Mouse (Mus musculus): Measurements from ENCODE around the gene Esp22. TPM values are rescaled to one million over a fixed set of nuclear protein-coding genes. Genes with fewer than 3 reads are reported as not detected.
"Not testable (repeated sequence)": the region's sequence is repeated elsewhere in the genome, so short reads cannot be mapped to it uniquely, and the experiment has no call there.

Gene Esp22
- not detected in 2 replicates for polyA plus RNA-seq (2015; fragmentation: Nextera tagmentation; extraction: Ambion mirVana)

GRCm38 (mm10) chr17:39095034-39095433 lies at the start of gene Esp22:
Gene Esp22, plus strand, starts transcription at chr17:39095334.
- WGBS = 90% methylated on average over 1 of the region's 1 CpGs
- H3K9ac ChIP-seq = no peak within 1 kb of the TSS
- no peak within 1 kb of the TSS for H3K4me3 ChIP-seq (replicated peaks)
- H3K4me2 ChIP-seq = no peak within 1 kb of the TSS
- H3K36me3 ChIP-seq = no peaks in the 10 kb centered on the region
- no peaks in the 10 kb centered on the region for H3K4me1 ChIP-seq
- no peak for ATAC-seq (ENCODE audit: insufficient read depth, low FRiP score, low read depth)
- H3K9me3 ChIP-seq = no peaks in the 10 kb centered on the region
- H3K27me3 ChIP-seq (replicated peaks) = no peaks in the 10 kb centered on the region
- no peak within 1 kb of the TSS for H3K27ac ChIP-seq

GRCm38 (mm10) chr17:39063641-39064040 lies 31.5 kb upstream of the Esp22 start:
- Histone ChIP-seq H3K4me1 (no peaks in the 10 kb centered on the region), H3K27ac (no peak overlapping the region), H3K4me3 (replicated peaks) (no peak overlapping the region), H3K9ac (no peak overlapping the region), H3K9me3 (no peaks in the 10 kb centered on the region), H3K36me3 (no peaks in the 10 kb centered on the region), H3K4me2 (no peak overlapping the region), H3K27me3 (replicated peaks) (no peaks in the 10 kb centered on the region)
- no peak for ATAC-seq (ENCODE audit: insufficient read depth, low FRiP score, low read depth)

- H3K9ac ChIP-seq = no peak within 1 kb of the TSS
- ATAC-seq (ENCODE audit: insufficient read depth, low FRiP score, low read depth) = no peak
- H3K4me1 ChIP-seq = no peaks in the 10 kb centered on the region
- H3K36me3 ChIP-seq = no peaks in the 10 kb centered on the region
- H3K4me2 ChIP-seq = no peak within 1 kb of the TSS
- no peaks in the 10 kb centered on the region for H3K27me3 ChIP-seq (replicated peaks)
- no peak within 1 kb of the TSS for H3K27ac ChIP-seq
- H3K4me3 ChIP-seq (replicated peaks) = no peak within 1 kb of the TSS
- H3K9me3 ChIP-seq = no peaks in the 10 kb centered on the region; the same call in 1 of the 2 replicates
- WGBS = 56% methylated on average over 1 of the region's 1 CpGs
Measured at GRCm38 (mm10) chr17:39076937-39077336, 18.2 kb upstream of the Esp22 start, which contains the start of gene Esp23. Gene Esp23, minus strand, starts transcription at chr17:39077037.

GRCm38 (mm10) chr17:39107126-39107525 lies 12.0 kb downstream of the Esp22 start:
- ATAC-seq (ENCODE audit: insufficient read depth, low FRiP score, low read depth); H3K4me1 ChIP-seq; H3K27me3 ChIP-seq (replicated peaks); H3K27ac ChIP-seq; H3K4me3 ChIP-seq (replicated peaks); H3K4me2 ChIP-seq; H3K9ac ChIP-seq; H3K36me3 ChIP-seq; H3K9me3 ChIP-seq: not testable (repeated sequence)
- 74% methylated on average over 11 of the region's 11 CpGs for WGBS

GRCm38 (mm10) chr17:39129156-39129555 lies 34.0 kb downstream of the Esp22 start:
- not testable (repeated sequence) for H3K27me3 ChIP-seq (replicated peaks); H3K4me1 ChIP-seq; H3K27ac ChIP-seq; H3K36me3 ChIP-seq; H3K9me3 ChIP-seq; H3K4me3 ChIP-seq (replicated peaks); H3K9ac ChIP-seq; ATAC-seq (ENCODE audit: insufficient read depth, low FRiP score, low read depth); H3K4me2 ChIP-seq
- 72% methylated on average over 12 of the region's 12 CpGs for WGBS

Other genes with a start within 250 kb of the Esp22 start
- gene Esp24, start 58.6 kb upstream of the Esp22 start, polyA plus RNA-seq (2015; fragmentation: Nextera tagmentation; extraction: Ambion mirVana) = not detected in 2 replicates
- gene Gm21903, start 52.0 kb upstream of the Esp22 start, polyA plus RNA-seq (2015; fragmentation: Nextera tagmentation; extraction: Ambion mirVana) = not detected in 2 replicates
- gene Esp23, start 18.3 kb upstream of the Esp22 start, polyA plus RNA-seq (2015; fragmentation: Nextera tagmentation; extraction: Ambion mirVana) = not detected in 2 replicates

Measured in stomach, embryonic 15.5 days (tissue).